ENCODE assay signal across 9 mouse cellular contexts in the genomic region with DNA sequence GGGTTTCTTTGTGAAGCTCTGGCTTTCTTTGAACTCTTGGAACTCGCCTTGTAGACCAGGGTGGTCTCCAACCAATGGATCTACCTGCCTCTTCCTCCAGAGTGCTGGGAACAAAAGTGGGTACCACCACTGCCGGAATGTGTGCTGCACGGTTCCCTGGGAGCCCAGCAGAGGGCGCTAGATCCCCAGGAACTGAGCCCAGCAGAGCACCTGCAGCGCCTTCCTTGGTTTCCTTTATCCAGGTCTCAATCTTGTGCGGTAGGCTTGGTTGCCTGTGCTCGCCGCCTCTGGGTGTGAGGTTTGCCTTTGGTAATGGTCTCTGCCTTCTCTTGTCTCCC. TPM values are rescaled to one million over a fixed set of nuclear protein-coding genes. Genes with fewer than 3 reads are reported as not detected.
DNase-seq lines count a peak whose midpoint lies in the region; ATAC-seq and TF ChIP-seq lines count a peak whose summit lies in the region.
"Had no signal": no experiment of that assay in that cellular context is flagged by ENCODE, and none has a peak within 500 bp of the region (broad histone marks: within the 10 kb centered on the region; RNA-seq: fewer than 3 reads in every experiment).

No protein-coding gene starts in this region.

- no peak overlapping the region for H3K4me3 ChIP-seq in embryonic facial prominence, embryonic 11.5 days (ENCODE audit: low read depth, low read length)
- no peak overlapping the region for H3K4me3 ChIP-seq in liver, adult 2 months (ENCODE audit: insufficient read depth, low read depth, low read length)
- H3K4me3 ChIP-seq: embryonic facial prominence, embryonic 13.5 days had no signal

- peak; percentile 56 to 79 for DNase-seq in layer of hippocampus, adult 18-20 months (ENCODE audit: low spot score in 2 of 2)
- no peak for DNase-seq in layer of hippocampus, adult 9-11 months
- peak; percentile 78 to 84 for DNase-seq in adrenal gland, postnatal 36 days
- DNase-seq in embryonic facial prominence, embryonic 11.5 days (ENCODE audit: low spot score): peak; percentile 69
- peak; percentile 79 for DNase-seq in induced T-regulatory cell, adult 2 months (ENCODE audit: low read depth)
- no peak for DNase-seq in liver, adult 2 months (ENCODE audit: extremely low read depth, low read depth, low spot score)
- DNase-seq in ovary, postnatal 14 days (ENCODE audit: low spot score): peak; percentile 67
- peak; percentile 89 for DNase-seq in thymus, postnatal 4 days

- H3K9ac ChIP-seq in embryonic facial prominence, embryonic 11.5 days (replicated peaks; ENCODE audit: low read length): no peak overlapping the region
- H3K9ac ChIP-seq in liver, adult 2 months (ENCODE audit: low read depth, low read length): no peak overlapping the region
- H3K9ac ChIP-seq: embryonic facial prominence, embryonic 13.5 days had no signal

- H3K4me1 ChIP-seq in embryonic facial prominence, embryonic 11.5 days (ENCODE audit: control insufficient read depth, insufficient read depth, low read length): no peaks in the 10 kb centered on the region
- peaks cover 8% of the 10 kb centered on the region for H3K4me1 ChIP-seq in liver, adult 2 months (ENCODE audit: control insufficient read depth, insufficient read depth, low read length)
- H3K4me1 ChIP-seq: embryonic facial prominence, embryonic 13.5 days had no signal

- H3K4me2 ChIP-seq in embryonic facial prominence, embryonic 11.5 days (ENCODE audit: low read depth, low read length): no peak overlapping the region
- H3K4me2 ChIP-seq: embryonic facial prominence, embryonic 13.5 days had no signal

- H3K9me3 ChIP-seq in embryonic facial prominence, embryonic 11.5 days (replicated peaks; ENCODE audit: control insufficient read depth, low read length): no peaks in the 10 kb centered on the region
- H3K9me3 ChIP-seq: embryonic facial prominence, embryonic 13.5 days had no signal

- H3K36me3 ChIP-seq in embryonic facial prominence, embryonic 11.5 days (replicated peaks; ENCODE audit: control insufficient read depth, insufficient read depth, low read depth, low read length): peaks cover 9% of the 10 kb centered on the region
- peaks cover 15% of the 10 kb centered on the region; the same call in 1 of the 2 replicates for H3K36me3 ChIP-seq in liver, adult 2 months (ENCODE audit: control insufficient read depth, insufficient read depth, low read length)

- no peaks in the 10 kb centered on the region for H3K79me2 ChIP-seq in liver, adult 2 months (ENCODE audit: control insufficient read depth, insufficient read depth, low read length)

- TF ChIP-seq CTCF in liver, adult 2 months (IDR thresholded peaks at IDR 0.05; ENCODE audit: low read depth, low read length): peak; percentile 96

- no peak for TF ChIP-seq POLR2A in liver, adult 2 months (IDR thresholded peaks at IDR 0.05; ENCODE audit: extremely low read depth, insufficient read depth, low read length)

- no peak overlapping the region for H3K27ac ChIP-seq in embryonic facial prominence, embryonic 11.5 days (replicated peaks; ENCODE audit: low read depth, low read length)
- peak overlapping the region; percentile 16; the same call in 1 of the 2 replicates for H3K27ac ChIP-seq in liver, adult 2 months (replicated peaks; ENCODE audit: insufficient read depth, low read depth, low read length)
- H3K27ac ChIP-seq: embryonic facial prominence, embryonic 13.5 days had no signal

- WGBS in embryonic facial prominence, embryonic 11.5 days: 22% methylated on average over 8 of the region's 8 CpGs
- WGBS in liver, adult 2 months: 26% methylated on average over 8 of the region's 8 CpGs

- H3K27me3 ChIP-seq in embryonic facial prominence, embryonic 11.5 days (ENCODE audit: control insufficient read depth, insufficient read depth, low read length): no peaks in the 10 kb centered on the region
- no peaks in the 10 kb centered on the region for H3K27me3 ChIP-seq in liver, adult 2 months (ENCODE audit: control insufficient read depth, insufficient read depth, low read length)
- H3K27me3 ChIP-seq: embryonic facial prominence, embryonic 13.5 days had no signal

- no peak for ATAC-seq in embryonic facial prominence, embryonic 11.5 days (replicated peaks; ENCODE audit: insufficient number of reproducible peaks, low FRiP score, low TSS enrichment, low read depth)

RNA-seq across cellular contexts. Expression of gene Arpc3, which starts 9.6 kb away (rescaled TPM):
- 100 to 1,000 TPM; 255 to 271 TPM for total RNA-seq in layer of hippocampus, adult 18-20 months (2021)
- 100 to 1,000 TPM; 223 to 328 TPM for total RNA-seq in adrenal gland, postnatal 36 days (2021)
- 54.1 and 62.3 TPM in 2 replicates for polyA plus RNA-seq in embryonic facial prominence, embryonic 11.5 days (2014; fragmentation: Nextera tagmentation; extraction: Ambion mirVana)
- 93.6 and 119 TPM in 2 replicates for total RNA-seq in liver, adult 2 months (2014; rRNA removed)
- polyA plus RNA-seq in liver, adult 2 months (2012; rRNA removed): 93.9 and 121 TPM in 2 replicates

RNA-seq across cellular contexts. Expression of gene Anapc7, which starts 20.2 kb away (rescaled TPM):
- 10 to 100 TPM; 30.6 to 34.9 TPM for total RNA-seq in layer of hippocampus, adult 18-20 months (2021)
- 10 to 100 TPM; 44.2 to 52.2 TPM for total RNA-seq in adrenal gland, postnatal 36 days (2021)
- 30.3 and 34.1 TPM in 2 replicates for polyA plus RNA-seq in embryonic facial prominence, embryonic 11.5 days (2014; fragmentation: Nextera tagmentation; extraction: Ambion mirVana)
- 12.1 and 12.6 TPM in 2 replicates for total RNA-seq in liver, adult 2 months (2014; rRNA removed)
- polyA plus RNA-seq in liver, adult 2 months (2012; rRNA removed): 12.9 and 14.4 TPM in 2 replicates

RNA-seq across cellular contexts. Expression of gene Fam216a, which starts 29.1 kb away (rescaled TPM):
- 10 to 100 TPM; 74.6 to 84.3 TPM for total RNA-seq in layer of hippocampus, adult 18-20 months (2021)
- 10 to 100 TPM; 30.2 to 38.9 TPM for total RNA-seq in adrenal gland, postnatal 36 days (2021)
- polyA plus RNA-seq in embryonic facial prominence, embryonic 11.5 days (2014; fragmentation: Nextera tagmentation; extraction: Ambion mirVana): 107 TPM in 2 replicates
- total RNA-seq in liver, adult 2 months (2014; rRNA removed): 3.4 and 4.2 TPM in 2 replicates
- 2.8 and 3.4 TPM in 2 replicates for polyA plus RNA-seq in liver, adult 2 months (2012; rRNA removed)

RNA-seq across cellular contexts. Expression of gene Gpn3, which starts 29.6 kb away (rescaled TPM):
- 10 to 100 TPM; 26.1 to 30.9 TPM for total RNA-seq in layer of hippocampus, adult 18-20 months (2021)
- 10 to 100 TPM; 34.8 to 36.0 TPM for total RNA-seq in adrenal gland, postnatal 36 days (2021)
- 78.0 and 81.9 TPM in 2 replicates for polyA plus RNA-seq in embryonic facial prominence, embryonic 11.5 days (2014; fragmentation: Nextera tagmentation; extraction: Ambion mirVana)
- 14.1 and 18.4 TPM in 2 replicates for total RNA-seq in liver, adult 2 months (2014; rRNA removed)
- 23.5 and 24.6 TPM in 2 replicates for polyA plus RNA-seq in liver, adult 2 months (2012; rRNA removed)

RNA-seq across cellular contexts. Expression of gene Vps29, which starts 47.1 kb away (rescaled TPM):
- total RNA-seq in layer of hippocampus, adult 18-20 months (2021): 100 to 1,000 TPM; 163 to 183 TPM
- 100 to 1,000 TPM; 141 to 165 TPM for total RNA-seq in adrenal gland, postnatal 36 days (2021)
- polyA plus RNA-seq in embryonic facial prominence, embryonic 11.5 days (2014; fragmentation: Nextera tagmentation; extraction: Ambion mirVana): 194 and 196 TPM in 2 replicates
- 52.8 and 58.8 TPM in 2 replicates for total RNA-seq in liver, adult 2 months (2014; rRNA removed)
- 24.9 and 27.9 TPM in 2 replicates for polyA plus RNA-seq in liver, adult 2 months (2012; rRNA removed)

Comparison
In these comparisons a context has a peak if more than half of its experiments do, and no peak if none do; other contexts are left out.
1. DNase-seq: peak in layer of hippocampus, adult 18-20 months (2 of 2), adrenal gland, postnatal 36 days (2 of 2), embryonic facial prominence, embryonic 11.5 days (single experiment), induced T-regulatory cell, adult 2 months (single experiment), ovary, postnatal 14 days (single experiment) and thymus, postnatal 4 days (single experiment); none in layer of hippocampus, adult 9-11 months (single experiment) and liver, adult 2 months (single experiment).